Mouse (Mus musculus): ENCODE measurements at regions not wholly inside any gene's neighbourhood (a gene's known extent, or its start where the extent isn't known, plus 50 kb on each side); places are given as distances from the start of the nearest gene placed in this dataset.

GRCm38 (mm10) chr16:30118876-30119275, 54.7 kb downstream of the Hes1 start:
- DNase-seq = no peak

- no peak for DNase-seq
These were observed 56.4 kb downstream of the Hes1 start for GRCm38 (mm10) chr16:30120330-30121265.

- no peak for DNase-seq
These were observed 57.4 kb downstream of the Hes1 start for GRCm38 (mm10) chr16:30121596-30121995.

- DNase-seq = no peak
These were observed 58.3 kb downstream of the Hes1 start for GRCm38 (mm10) chr16:30122211-30123070.

GRCm38 (mm10) chr16:30127015-30127414, 62.8 kb downstream of the Hes1 start:
- no peak for DNase-seq

GRCm38 (mm10) chr16:30128787-30129186, 64.6 kb downstream of the Hes1 start:
- no peak for DNase-seq

- DNase-seq = no peak
These were observed 65.3 kb downstream of the Hes1 start for GRCm38 (mm10) chr16:30129218-30130112.

- DNase-seq = no peak
These were observed 65.9 kb downstream of the Hes1 start for GRCm38 (mm10) chr16:30130113-30130471.

- no peak for DNase-seq
These were observed 67.9 kb downstream of the Hes1 start for GRCm38 (mm10) chr16:30132086-30132485.

GRCm38 (mm10) chr16:30134642-30135165, 70.5 kb downstream of the Hes1 start:
- no peak for DNase-seq

GRCm38 (mm10) chr16:30136849-30137248, 72.7 kb downstream of the Hes1 start:
- DNase-seq = no peak

- peak; percentile 49 to 61 for DNase-seq
These were observed 73.6 kb downstream of the Hes1 start for GRCm38 (mm10) chr16:30137812-30138211.

GRCm38 (mm10) chr16:30144818-30145464, 80.8 kb downstream of the Hes1 start:
- DNase-seq = no peak

- peak in 1 of 2 experiments; percentile 41 for DNase-seq
These were observed 81.5 kb downstream of the Hes1 start for GRCm38 (mm10) chr16:30145465-30146207.

- no peak for DNase-seq
These were observed 82.0 kb downstream of the Hes1 start for GRCm38 (mm10) chr16:30146208-30146525.

GRCm38 (mm10) chr16:30147296-30147695, 83.1 kb downstream of the Hes1 start:
- DNase-seq = no peak

GRCm38 (mm10) chr16:30151104-30151503, 86.9 kb downstream of the Hes1 start:
- peak; percentile 68 to 75 for DNase-seq

- peak in 1 of 2 experiments; percentile 32 for DNase-seq
These were observed 90.9 kb downstream of the Hes1 start for GRCm38 (mm10) chr16:30155070-30155469.

GRCm38 (mm10) chr16:30155486-30156246, 91.5 kb downstream of the Hes1 start:
- no peak for DNase-seq

GRCm38 (mm10) chr16:30158184-30158583, 94.0 kb downstream of the Hes1 start:
- DNase-seq = peak; percentile 25 to 28

Measured in cerebellum, postnatal 10 days (tissue).